Mouse (Mus musculus): ENCODE data around the gene Tmtc2. TPM values are rescaled to one million over a fixed set of nuclear protein-coding genes. Genes with fewer than 3 reads are reported as not detected.

Tmtc2 gene
- 1 to 10 TPM; 5.2 to 6.3 TPM for total RNA-seq (2021)

DNA sequence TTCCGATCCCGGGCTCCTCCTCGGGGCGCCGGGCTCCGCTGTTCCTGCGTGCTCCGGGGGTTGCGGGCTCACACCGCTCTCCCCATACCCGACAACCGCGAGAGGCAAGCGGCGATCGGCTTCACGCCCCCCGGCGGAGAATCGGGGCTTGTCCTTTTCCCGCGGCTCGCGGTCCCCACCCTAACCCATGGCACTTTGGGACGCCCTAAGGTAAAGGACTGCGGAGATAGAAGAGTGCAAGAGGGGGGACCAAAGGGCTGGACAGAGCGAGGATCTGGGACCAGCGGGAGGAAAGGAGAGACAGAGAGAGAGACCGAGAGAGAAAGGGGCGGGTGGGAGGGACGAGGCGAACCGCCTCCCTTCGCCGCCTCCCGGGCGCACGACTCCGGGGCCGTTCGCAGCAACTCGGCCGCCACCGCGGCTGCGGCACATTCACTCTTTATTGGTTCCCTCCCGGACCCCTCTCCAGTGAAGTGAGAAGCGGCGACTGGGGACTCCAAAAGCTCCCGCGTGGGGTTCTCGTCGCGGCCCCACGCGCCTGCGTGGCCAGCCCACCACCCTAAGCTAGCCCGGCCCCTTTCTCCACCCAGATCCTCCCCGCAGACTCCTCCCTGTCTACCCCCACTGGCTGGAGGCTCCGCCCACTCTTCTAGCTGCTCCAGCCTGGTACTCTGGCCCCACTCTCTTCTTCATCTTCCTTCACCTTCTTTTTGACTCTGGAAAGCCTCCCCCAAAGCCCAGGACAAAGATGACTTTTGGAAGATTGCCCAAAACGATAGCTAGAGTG lies at the start of gene Tmtc2:
Gene Tmtc2, minus strand, starts transcription at position 544 of the 787 bp plus-strand sequence.
- intact Hi-C loops (cut with DNase I) = loop anchor here (10.0 kb wide), 3 partner anchors 201 to 1789 kb away; no protein-coding TSS in a partner anchor
- peak; percentile 88 to 89 for DNase-seq

- DNase-seq = no peak
- intact Hi-C loops (cut with DNase I) = no loop called here
Observed at GRCm38 (mm10) chr10:105612117-105612516, 37.9 kb upstream of the Tmtc2 start.

GRCm38 (mm10) chr10:105598826-105599225 lies 24.6 kb upstream of the Tmtc2 start:
- intact Hi-C loops (cut with DNase I) = no loop called here
- DNase-seq = no peak

- no peak for DNase-seq
- intact Hi-C loops (cut with DNase I) = no loop called here
Observed at GRCm38 (mm10) chr10:105597226-105597625, 23.0 kb upstream of the Tmtc2 start.

DNA sequence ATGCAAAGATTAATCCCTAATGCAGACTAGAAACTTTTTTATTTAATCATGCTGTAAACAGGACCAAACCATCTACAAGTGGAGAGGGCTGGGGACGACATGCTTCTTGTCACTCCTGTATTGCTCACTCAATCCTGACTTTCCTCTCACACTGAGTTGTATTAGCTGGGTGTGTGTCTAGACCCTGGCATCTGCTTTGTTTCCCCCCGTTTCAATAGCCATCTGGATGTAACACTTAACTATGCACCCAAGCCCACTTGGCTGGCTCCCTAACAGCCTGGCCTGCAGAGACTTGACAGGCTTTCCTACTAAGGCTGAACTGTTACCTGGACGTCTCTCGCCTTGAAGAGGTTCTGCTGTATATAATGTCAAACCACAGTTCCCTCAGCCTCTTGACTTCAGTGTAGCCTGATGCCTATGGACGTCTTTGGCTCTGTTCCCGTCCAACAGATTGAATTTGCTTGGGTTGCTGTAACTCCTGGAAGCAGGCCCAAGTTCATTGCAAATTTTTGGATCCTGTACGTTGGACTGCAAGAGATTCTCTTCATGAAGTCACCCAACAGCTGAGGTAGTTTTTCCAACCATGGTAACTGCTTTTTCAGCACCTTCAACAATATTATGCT lies 21.3 kb upstream of the Tmtc2 start:
- intact Hi-C loops (cut with DNase I) = no loop called here
- DNase-seq = no peak

GRCm38 (mm10) chr10:105588141-105588540 lies 13.9 kb upstream of the Tmtc2 start:
- intact Hi-C loops (cut with DNase I) = no loop called here
- no peak for DNase-seq

- intact Hi-C loops (cut with DNase I) = loop anchor here (5.0 to 10.0 kb wide), 5 partner anchors 138 to 1795 kb away; no protein-coding TSS in a partner anchor
- DNase-seq = peak in 1 of 2 experiments; percentile 14
Observed at GRCm38 (mm10) chr10:105579318-105579717, 5.1 kb upstream of the Tmtc2 start.

GRCm38 (mm10) chr10:105578291-105578845 lies 4.1 kb upstream of the Tmtc2 start:
- no peak for DNase-seq
- intact Hi-C loops (cut with DNase I) = loop anchor here (5.0 to 10.0 kb wide), 5 partner anchors 139 to 1794 kb away; no protein-coding TSS in a partner anchor

- intact Hi-C loops (cut with DNase I) = loop anchor here (1.0 to 10.0 kb wide), 6 partner anchors 142 to 1790 kb away; no protein-coding TSS in a partner anchor
- DNase-seq = peak; percentile 94 to 98
Observed at GRCm38 (mm10) chr10:105574695-105575660, 727 bp upstream of the Tmtc2 start.

GRCm38 (mm10) chr10:105573306-105573907 lies 844 bp downstream of the Tmtc2 start:
- DNase-seq = peak; percentile 25 to 39
- intact Hi-C loops (cut with DNase I) = loop anchor here (10.0 kb wide), 3 partner anchors 201 to 1789 kb away; no protein-coding TSS in a partner anchor

DNA sequence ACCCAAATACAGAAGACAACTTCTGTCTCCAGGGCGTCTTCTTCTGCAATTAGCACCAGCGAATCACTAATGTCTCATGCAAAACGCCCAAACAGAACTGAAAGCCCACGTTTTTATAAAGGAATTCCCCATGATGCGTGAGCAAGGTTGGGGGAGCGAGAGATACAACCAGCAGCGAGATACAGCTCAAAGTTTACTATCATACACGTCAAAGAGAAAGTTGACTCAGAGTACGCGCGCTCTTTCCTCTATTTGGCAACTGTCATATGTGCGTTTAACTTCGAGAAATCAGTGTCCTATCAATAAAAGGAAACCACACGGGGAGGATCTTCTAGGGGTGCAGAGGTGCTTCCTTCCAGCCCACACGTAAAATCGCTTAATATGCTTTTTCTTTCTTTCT lies 1.4 kb downstream of the Tmtc2 start:
- peak in 1 of 2 experiments; percentile 9 for DNase-seq
- intact Hi-C loops (cut with DNase I) = loop anchor here (10.0 kb wide), 3 partner anchors 202 to 1788 kb away; no protein-coding TSS in a partner anchor

DNA sequence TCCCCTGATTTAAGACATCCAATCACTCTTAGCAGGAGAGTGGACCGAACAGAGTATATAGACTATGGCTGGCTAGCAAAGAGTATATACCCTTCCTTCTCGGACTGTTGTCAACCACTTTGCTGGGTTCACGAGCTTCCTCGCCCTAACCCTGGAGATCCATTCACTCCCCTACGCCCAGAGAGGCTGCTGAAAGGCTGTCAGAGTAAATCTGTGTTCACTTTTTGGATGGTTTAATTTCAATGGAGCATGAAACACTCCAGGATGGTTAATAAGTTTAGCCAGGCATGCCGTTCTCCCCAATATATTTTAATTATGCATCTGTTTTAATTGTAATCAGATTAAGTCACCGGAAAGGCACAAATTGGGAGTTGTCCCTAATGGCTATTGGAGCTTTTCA lies 1.9 kb downstream of the Tmtc2 start:
- intact Hi-C loops (cut with DNase I) = loop anchor here (10.0 kb wide), 3 partner anchors 202 to 1788 kb away; no protein-coding TSS in a partner anchor
- DNase-seq = no peak

DNA sequence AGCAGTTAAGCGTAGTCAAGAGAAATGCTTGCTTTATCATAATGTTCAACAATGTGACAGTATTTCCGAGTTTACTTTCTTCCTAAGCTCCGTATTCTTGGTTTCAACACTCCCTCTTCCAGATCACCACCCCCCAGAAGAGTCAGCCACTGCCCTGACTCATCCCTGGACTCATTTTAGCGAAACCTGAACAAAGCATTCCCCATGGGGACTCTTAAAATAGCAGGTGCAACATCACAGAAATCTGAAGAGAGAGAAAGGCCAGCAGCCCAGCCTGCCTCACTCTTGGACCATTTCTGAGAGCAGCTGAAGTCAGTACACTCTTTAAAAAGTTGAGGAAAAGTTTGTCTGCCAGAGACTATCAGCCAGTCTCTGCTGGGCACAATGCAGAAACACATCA lies 2.4 kb downstream of the Tmtc2 start:
- DNase-seq = no peak
- intact Hi-C loops (cut with DNase I) = loop anchor here (10.0 kb wide), 3 partner anchors 203 to 1787 kb away; no protein-coding TSS in a partner anchor

GRCm38 (mm10) chr10:105571019-105571418 lies 3.2 kb downstream of the Tmtc2 start:
- no peak for DNase-seq
- intact Hi-C loops (cut with DNase I) = loop anchor here (10.0 kb wide), 3 partner anchors 204 to 1786 kb away; no protein-coding TSS in a partner anchor

- intact Hi-C loops (cut with DNase I) = no loop called here
- DNase-seq = no peak
Observed at GRCm38 (mm10) chr10:105569573-105569972, 4.7 kb downstream of the Tmtc2 start.

DNA sequence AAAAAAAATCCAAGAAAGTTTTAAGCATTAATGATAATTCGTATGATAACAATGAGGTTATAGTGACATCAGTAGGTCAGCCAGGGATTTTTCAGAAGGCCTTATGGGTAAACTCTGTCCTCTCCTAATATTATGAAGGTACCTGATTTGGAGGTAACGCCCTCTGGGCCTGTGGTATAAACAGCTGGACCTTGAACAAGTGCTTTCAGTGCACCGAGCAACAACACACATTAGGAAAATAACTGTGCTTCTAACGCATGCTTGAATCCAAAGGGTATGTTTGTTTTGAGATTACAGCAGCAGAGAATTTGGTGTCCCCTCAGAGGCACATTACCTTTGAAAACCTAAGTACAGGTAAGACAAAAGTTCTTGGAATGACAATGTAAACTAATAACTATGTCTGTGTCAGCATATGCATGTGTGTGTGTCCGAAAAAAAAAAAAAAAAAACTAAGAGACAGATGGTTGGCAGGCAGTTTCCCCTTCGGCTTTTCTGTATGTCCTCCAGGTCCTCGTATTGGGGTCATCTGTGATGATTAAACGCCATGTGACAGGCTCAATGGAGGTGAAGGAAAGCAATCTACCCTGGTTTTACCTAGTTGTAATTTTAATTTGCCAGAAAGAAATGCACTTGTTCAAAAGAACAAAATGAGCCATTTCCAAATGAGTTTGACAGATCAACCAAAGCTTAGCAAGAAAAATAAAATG lies 6.3 kb downstream of the Tmtc2 start:
- intact Hi-C loops (cut with DNase I) = no loop called here
- no peak for DNase-seq

DNA sequence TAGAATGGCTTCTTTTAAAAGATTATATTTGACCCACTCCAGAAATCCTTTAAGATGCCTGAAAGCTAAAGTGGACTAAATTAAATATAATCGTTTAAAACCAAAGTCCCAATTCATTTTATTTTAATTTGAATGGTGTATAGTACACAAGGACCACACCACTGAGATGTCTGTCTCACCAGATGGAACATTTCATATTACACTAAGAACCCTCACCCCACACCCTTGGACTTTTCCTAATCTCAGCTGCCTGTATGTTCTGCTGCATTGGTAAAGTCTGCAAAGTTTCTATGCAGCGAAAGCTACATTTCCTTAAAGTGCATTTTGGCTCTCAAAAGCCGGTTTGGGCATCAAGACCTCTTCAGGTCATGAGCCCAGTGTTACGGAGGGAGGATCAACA lies 12.7 kb downstream of the Tmtc2 start:
- DNase-seq = no peak
- intact Hi-C loops (cut with DNase I) = no loop called here

- DNase-seq = no peak
- intact Hi-C loops (cut with DNase I) = no loop called here
Observed at GRCm38 (mm10) chr10:105557581-105557980, 16.7 kb downstream of the Tmtc2 start.

Data from heart, postnatal 10 days (tissue).